Mouse (Mus musculus): Measurements from ENCODE around the gene Sult4a1. TPM values are rescaled to one million over a fixed set of nuclear protein-coding genes. Genes with fewer than 3 reads are reported as not detected.

The Sult4a1 gene
- polyA plus RNA-seq, 1 experiment from 2014 or later: 40.4 TPM

GRCm38 (mm10) chr15:84080069-84080468 is 25.5 kb downstream of the Sult4a1 start:
- DNase-seq (ENCODE audit: low spot score) (no peak), ATAC-seq (no peak)
- WGBS: 80% methylated on average over 7 of the region's 7 CpGs
- H3K27ac ChIP-seq (ENCODE audit: low read depth, low read length): no peak overlapping the region
- H3K4me3 ChIP-seq (ENCODE audit: low read depth, low read length): no peak overlapping the region
- H3K4me2 ChIP-seq (ENCODE audit: low read length): no peak overlapping the region
- H3K9ac ChIP-seq (ENCODE audit: low read length): no peak overlapping the region
- no peaks in the 10 kb centered on the region for H3K36me3 ChIP-seq (ENCODE audit: control insufficient read depth, insufficient read depth, low read length)
- H3K9me3 ChIP-seq (replicated peaks; ENCODE audit: control insufficient read depth, low read length): no peaks in the 10 kb centered on the region
- H3K27me3 ChIP-seq (replicated peaks; ENCODE audit: control insufficient read depth, insufficient read depth, low read length): no peaks in the 10 kb centered on the region
- no peaks in the 10 kb centered on the region for H3K4me1 ChIP-seq (ENCODE audit: control insufficient read depth, insufficient read depth, low read length)

GRCm38 (mm10) chr15:84079519-84079918 is 26.0 kb downstream of the Sult4a1 start:
- Histone ChIP-seq H3K9ac (ENCODE audit: low read length) (no peak overlapping the region), H3K27ac (ENCODE audit: low read depth, low read length) (no peak overlapping the region), H3K4me1 (ENCODE audit: control insufficient read depth, insufficient read depth, low read length) (peaks cover 3% of the 10 kb centered on the region; the same call in 1 of the 2 replicates), H3K4me3 (ENCODE audit: low read depth, low read length) (no peak overlapping the region), H3K36me3 (ENCODE audit: control insufficient read depth, insufficient read depth, low read length) (no peaks in the 10 kb centered on the region), H3K27me3 (replicated peaks; ENCODE audit: control insufficient read depth, insufficient read depth, low read length) (no peaks in the 10 kb centered on the region), H3K4me2 (ENCODE audit: low read length) (no peak overlapping the region), H3K9me3 (replicated peaks; ENCODE audit: control insufficient read depth, low read length) (no peaks in the 10 kb centered on the region)
- no peak for ATAC-seq
- 98% methylated on average over 2 of the region's 2 CpGs for WGBS
- DNase-seq (ENCODE audit: low spot score): no peak

- Histone ChIP-seq H3K27me3 (replicated peaks; ENCODE audit: control insufficient read depth, insufficient read depth, low read length) (no peaks in the 10 kb centered on the region), H3K27ac (ENCODE audit: low read depth, low read length) (no peak overlapping the region), H3K4me2 (ENCODE audit: low read length) (no peak overlapping the region), H3K36me3 (ENCODE audit: control insufficient read depth, insufficient read depth, low read length) (no peaks in the 10 kb centered on the region), H3K4me3 (ENCODE audit: low read depth, low read length) (no peak overlapping the region), H3K4me1 (ENCODE audit: control insufficient read depth, insufficient read depth, low read length) (peaks cover 3% of the 10 kb centered on the region; the same call in 1 of the 2 replicates), H3K9me3 (replicated peaks; ENCODE audit: control insufficient read depth, low read length) (no peaks in the 10 kb centered on the region), H3K9ac (ENCODE audit: low read length) (no peak overlapping the region)
- no peak for ATAC-seq
- 66% methylated on average over 13 of the region's 13 CpGs for WGBS
- DNase-seq (ENCODE audit: low spot score): no peak
Measured at GRCm38 (mm10) chr15:84078667-84079066, 26.9 kb downstream of the Sult4a1 start.

GRCm38 (mm10) chr15:84077151-84077550 is 28.4 kb downstream of the Sult4a1 start:
- WGBS: 64% methylated on average over 17 of the region's 17 CpGs
- Histone ChIP-seq H3K4me1 (ENCODE audit: control insufficient read depth, insufficient read depth, low read length) (peaks cover 3% of the 10 kb centered on the region; the same call in 1 of the 2 replicates), H3K4me2 (ENCODE audit: low read length) (no peak overlapping the region), H3K4me3 (ENCODE audit: low read depth, low read length) (no peak overlapping the region), H3K9me3 (replicated peaks; ENCODE audit: control insufficient read depth, low read length) (no peaks in the 10 kb centered on the region), H3K36me3 (ENCODE audit: control insufficient read depth, insufficient read depth, low read length) (no peaks in the 10 kb centered on the region), H3K27ac (ENCODE audit: low read depth, low read length) (no peak overlapping the region), H3K9ac (ENCODE audit: low read length) (no peak overlapping the region), H3K27me3 (replicated peaks; ENCODE audit: control insufficient read depth, insufficient read depth, low read length) (no peaks in the 10 kb centered on the region)
- DNase-seq (ENCODE audit: low spot score) (no peak), ATAC-seq (no peak)

GRCm38 (mm10) chr15:84074705-84075185 is 30.8 kb downstream of the Sult4a1 start:
- no peaks in the 10 kb centered on the region for H3K36me3 ChIP-seq (ENCODE audit: control insufficient read depth, insufficient read depth, low read length)

GRCm38 (mm10) chr15:84073911-84074704 is 31.4 kb downstream of the Sult4a1 start:
- peaks cover 13% of the 10 kb centered on the region; the same call in 1 of the 2 replicates for H3K4me1 ChIP-seq (ENCODE audit: control insufficient read depth, insufficient read depth, low read length)
- H3K36me3 ChIP-seq (ENCODE audit: control insufficient read depth, insufficient read depth, low read length): no peaks in the 10 kb centered on the region
- no peaks in the 10 kb centered on the region for H3K27me3 ChIP-seq (replicated peaks; ENCODE audit: control insufficient read depth, insufficient read depth, low read length)
- 7% methylated on average over 14 of the region's 15 CpGs for WGBS
- H3K9me3 ChIP-seq (replicated peaks; ENCODE audit: control insufficient read depth, low read length): no peaks in the 10 kb centered on the region
- no peak overlapping the region for H3K9ac ChIP-seq (ENCODE audit: low read length)
- H3K27ac ChIP-seq (ENCODE audit: low read depth, low read length): no peak overlapping the region
- peak overlapping the region; percentile 25; the same call in 1 of the 2 replicates for H3K4me2 ChIP-seq (ENCODE audit: low read length)
- H3K4me3 ChIP-seq (ENCODE audit: low read depth, low read length): no peak overlapping the region
- DNase-seq (ENCODE audit: low spot score): peak; percentile 79
- peak; percentile 18; the same call in 1 of the 2 replicates for ATAC-seq

More at GRCm38 (mm10) chr15:84074705-84075185, 30.8 kb downstream of the Sult4a1 start:
- Histone ChIP-seq H3K9ac (ENCODE audit: low read length) (no peak overlapping the region), H3K9me3 (replicated peaks; ENCODE audit: control insufficient read depth, low read length) (no peaks in the 10 kb centered on the region), H3K4me3 (ENCODE audit: low read depth, low read length) (no peak overlapping the region), H3K4me2 (ENCODE audit: low read length) (peak overlapping the region; percentile 25; the same call in 1 of the 2 replicates), H3K4me1 (ENCODE audit: control insufficient read depth, insufficient read depth, low read length) (peaks cover 8% of the 10 kb centered on the region; the same call in 1 of the 2 replicates), H3K27ac (ENCODE audit: low read depth, low read length) (no peak overlapping the region), H3K27me3 (replicated peaks; ENCODE audit: control insufficient read depth, insufficient read depth, low read length) (no peaks in the 10 kb centered on the region)
- 13% methylated on average over 17 of the region's 17 CpGs for WGBS
- no peak for DNase-seq (ENCODE audit: low spot score)
- no peak for ATAC-seq

- H3K4me1 ChIP-seq (ENCODE audit: control insufficient read depth, insufficient read depth, low read length): peaks cover 13% of the 10 kb centered on the region; the same call in 1 of the 2 replicates
- no peaks in the 10 kb centered on the region for H3K9me3 ChIP-seq (replicated peaks; ENCODE audit: control insufficient read depth, low read length)
- no peak overlapping the region for H3K4me3 ChIP-seq (ENCODE audit: low read depth, low read length)
- 28% methylated on average over 8 of the region's 8 CpGs for WGBS
- no peaks in the 10 kb centered on the region for H3K36me3 ChIP-seq (ENCODE audit: control insufficient read depth, insufficient read depth, low read length)
- H3K9ac ChIP-seq (ENCODE audit: low read length): no peak overlapping the region
- H3K27ac ChIP-seq (ENCODE audit: low read depth, low read length): no peak overlapping the region
- no peak overlapping the region for H3K4me2 ChIP-seq (ENCODE audit: low read length)
- ATAC-seq (no peak), DNase-seq (ENCODE audit: low spot score) (no peak)
- H3K27me3 ChIP-seq (replicated peaks; ENCODE audit: control insufficient read depth, insufficient read depth, low read length): no peaks in the 10 kb centered on the region
Measured at GRCm38 (mm10) chr15:84073058-84073457, 32.5 kb downstream of the Sult4a1 start.

GRCm38 (mm10) chr15:84072226-84072625 is 33.3 kb downstream of the Sult4a1 start:
- no peak overlapping the region for H3K4me3 ChIP-seq (ENCODE audit: low read depth, low read length)
- peaks cover 13% of the 10 kb centered on the region; the same call in 1 of the 2 replicates for H3K4me1 ChIP-seq (ENCODE audit: control insufficient read depth, insufficient read depth, low read length)
- no peak overlapping the region for H3K27ac ChIP-seq (ENCODE audit: low read depth, low read length)
- no peaks in the 10 kb centered on the region for H3K27me3 ChIP-seq (replicated peaks; ENCODE audit: control insufficient read depth, insufficient read depth, low read length)
- H3K9me3 ChIP-seq (replicated peaks; ENCODE audit: control insufficient read depth, low read length): no peaks in the 10 kb centered on the region
- no peaks in the 10 kb centered on the region for H3K36me3 ChIP-seq (ENCODE audit: control insufficient read depth, insufficient read depth, low read length)
- ATAC-seq (peak; percentile 33; the same call in 1 of the 2 replicates), DNase-seq (ENCODE audit: low spot score) (peak; percentile 90)
- H3K4me2 ChIP-seq (ENCODE audit: low read length): no peak overlapping the region
- H3K9ac ChIP-seq (ENCODE audit: low read length): no peak overlapping the region
- 27% methylated on average over 7 of the region's 7 CpGs for WGBS

All from forebrain, embryonic 14.5 days (tissue).